Mouse (Mus musculus): ENCODE results near the gene Jund. TPM values are rescaled to one million over a fixed set of nuclear protein-coding genes. Genes with fewer than 3 reads are reported as not detected.

Gene Jund
- total RNA-seq (2021): 10 to 100 TPM; 35.5 to 54.5 TPM
- long read RNA-seq, experiment 1, transcript Jund-201 (1 exons, 1,668 nt): major isoform, 265 of 265 reads
- long read RNA-seq, experiment 1, partial matches to known transcripts: 0 of 265 reads
- long read RNA-seq, experiment 1, other reads (novel, unspliced or antisense): 0 of 265 reads
- long read RNA-seq, experiment 2, transcript Jund-201 (1 exons, 1,668 nt): major isoform, 178 of 178 reads
- long read RNA-seq, experiment 2, partial matches to known transcripts: 0 of 178 reads
- long read RNA-seq, experiment 2, other reads (novel, unspliced or antisense): 0 of 178 reads

GRCm38 (mm10) chr8:70698310-70699109, at the start of gene Jund:
Jund (plus strand) TSS chr8:70698949.
- peak; percentile 100 for DNase-seq
- Histone ChIP-seq H3K27ac (peak within 1 kb of the TSS; percentile 100), H3K4me3 (peak within 1 kb of the TSS; percentile 95)
- no peak for TF ChIP-seq CTCF (IDR thresholded peaks at IDR 0.05)
- intact Hi-C loops (cut with DNase I): no loop called here

- peak; percentile 80 for DNase-seq
- intact Hi-C loops (cut with DNase I): no loop called here
- TF ChIP-seq CTCF (IDR thresholded peaks at IDR 0.05): no peak
- no peak overlapping the region for H3K4me3 ChIP-seq
- peak overlapping the region; percentile 75 for H3K27ac ChIP-seq
Measured at GRCm38 (mm10) chr8:70649324-70649723, 49.4 kb upstream of the Jund start.

DNA sequence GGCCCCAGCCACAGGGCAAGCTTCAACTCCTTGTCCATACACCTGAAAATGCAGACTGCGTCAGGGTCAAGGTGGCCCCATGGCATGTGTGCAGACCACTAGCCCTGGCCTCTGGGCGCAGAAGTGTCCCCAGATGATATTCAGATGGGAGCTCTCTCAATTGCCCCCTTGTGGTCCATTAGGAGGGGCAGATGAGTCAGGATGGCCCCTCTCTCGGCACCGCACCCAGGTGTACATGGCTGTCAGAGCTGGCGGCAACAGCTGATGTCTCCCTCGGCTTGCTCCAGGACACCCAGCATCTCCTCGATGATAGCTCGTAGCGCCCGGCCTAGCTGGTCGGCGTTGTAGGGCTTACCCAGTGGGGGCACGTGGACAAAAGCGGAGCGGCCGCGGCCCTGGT, 48.4 kb upstream of the Jund start:
- no peak for DNase-seq
- intact Hi-C loops (cut with DNase I): loop anchor here (5.0 kb wide), 1 partner anchor 38 kb away; no protein-coding TSS in a partner anchor
- peak overlapping the region; percentile 50; the same call in 1 of the 2 replicates for H3K27ac ChIP-seq
- no peak for TF ChIP-seq CTCF (IDR thresholded peaks at IDR 0.05)
- no peak overlapping the region for H3K4me3 ChIP-seq

- peak; percentile 66 for DNase-seq
- H3K27ac ChIP-seq: no peak overlapping the region
- no peak overlapping the region for H3K4me3 ChIP-seq
- intact Hi-C loops (cut with DNase I): loop anchor here (1.0 to 5.0 kb wide), 2 partner anchors 23 to 41 kb away; no protein-coding TSS in a partner anchor
- TF ChIP-seq CTCF (IDR thresholded peaks at IDR 0.05): peak; percentile 96
Measured at GRCm38 (mm10) chr8:70653226-70653625, 45.5 kb upstream of the Jund start.

- no peak overlapping the region for H3K4me3 ChIP-seq
- intact Hi-C loops (cut with DNase I): loop anchor here (5.0 kb wide), 1 partner anchor 42 kb away; no protein-coding TSS in a partner anchor
- no peak for DNase-seq
- no peak for TF ChIP-seq CTCF (IDR thresholded peaks at IDR 0.05)
- no peak overlapping the region for H3K27ac ChIP-seq
Measured at GRCm38 (mm10) chr8:70654121-70654520, 44.6 kb upstream of the Jund start.

- H3K4me3 ChIP-seq: no peak overlapping the region
- intact Hi-C loops (cut with DNase I): loop anchor here (5.0 kb wide), 1 partner anchor 33 kb away; no protein-coding TSS in a partner anchor
- no peak overlapping the region for H3K27ac ChIP-seq
- no peak for DNase-seq
- TF ChIP-seq CTCF (IDR thresholded peaks at IDR 0.05): no peak
Measured at GRCm38 (mm10) chr8:70655469-70655868, 43.3 kb upstream of the Jund start.

GRCm38 (mm10) chr8:70656193-70656790, 42.5 kb upstream of the Jund start:
- no peak for DNase-seq
- Histone ChIP-seq H3K4me3 (no peak overlapping the region), H3K27ac (no peak overlapping the region)
- intact Hi-C loops (cut with DNase I): loop anchor here (5.0 kb wide), 1 partner anchor 34 kb away; no protein-coding TSS in a partner anchor
- no peak for TF ChIP-seq CTCF (IDR thresholded peaks at IDR 0.05)

- DNase-seq: no peak
- H3K4me3 ChIP-seq: no peak overlapping the region
- TF ChIP-seq CTCF (IDR thresholded peaks at IDR 0.05): no peak
- intact Hi-C loops (cut with DNase I): loop anchor here (5.0 kb wide), 1 partner anchor 35 kb away; no protein-coding TSS in a partner anchor
- H3K27ac ChIP-seq: no peak overlapping the region
Measured at GRCm38 (mm10) chr8:70657214-70657613, 41.5 kb upstream of the Jund start.

DNA sequence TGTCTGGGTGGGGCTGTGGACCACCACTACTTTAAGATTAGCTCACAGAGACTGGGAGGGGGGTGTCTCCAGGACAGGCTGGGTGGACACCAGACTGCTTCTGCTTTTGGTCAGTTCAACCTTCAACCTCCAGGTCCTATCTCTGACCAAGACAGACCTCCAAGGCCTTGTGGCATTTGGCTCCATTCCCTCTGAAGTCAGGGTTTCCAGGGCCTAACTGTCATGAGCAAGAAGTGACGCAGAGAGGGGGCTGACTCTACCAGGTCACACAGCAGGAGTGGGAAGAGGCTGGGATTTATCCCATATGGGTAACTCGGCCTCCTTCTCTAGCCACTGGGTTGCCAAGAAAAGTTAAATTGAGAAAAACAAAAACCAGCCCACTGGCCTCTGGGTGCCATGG, 41.0 kb upstream of the Jund start:
- H3K27ac ChIP-seq: no peak overlapping the region
- no peak for TF ChIP-seq CTCF (IDR thresholded peaks at IDR 0.05)
- H3K4me3 ChIP-seq: no peak overlapping the region
- intact Hi-C loops (cut with DNase I): loop anchor here (5.0 kb wide), 1 partner anchor 35 kb away; no protein-coding TSS in a partner anchor
- DNase-seq: no peak

GRCm38 (mm10) chr8:70658897-70659603, 39.7 kb upstream of the Jund start:
- Histone ChIP-seq H3K4me3 (peak overlapping the region; percentile 82), H3K27ac (peak overlapping the region; percentile 88)
- no peak for TF ChIP-seq CTCF (IDR thresholded peaks at IDR 0.05)
- no peak for DNase-seq
- intact Hi-C loops (cut with DNase I): loop anchor here (5.0 kb wide), 1 partner anchor 37 kb away; no protein-coding TSS in a partner anchor

- intact Hi-C loops (cut with DNase I): loop anchor here (5.0 kb wide), 1 partner anchor 37 kb away; no protein-coding TSS in a partner anchor
- DNase-seq: peak; percentile 92
- H3K27ac ChIP-seq: peak overlapping the region; percentile 88
- no peak for TF ChIP-seq CTCF (IDR thresholded peaks at IDR 0.05)
- peak overlapping the region; percentile 82 for H3K4me3 ChIP-seq
Measured at GRCm38 (mm10) chr8:70659604-70660272, 39.0 kb upstream of the Jund start.
